Mouse (Mus musculus) liver, embryonic 18 days (tissue): ENCODE measurements around the gene Mast2. TPM values are rescaled to one million over a fixed set of nuclear protein-coding genes. Genes with fewer than 3 reads are reported as not detected.

Source experiments
- polyA plus RNA-seq: library from polyadenylated mRNA; depleted of rRNA; stranded (reverse); fragments of >200 nt; gene quantifications from 2 replicates; pipeline ENCODE4 v1.2.3, GENCODE M21; 2012; rRNA removed

Mast2 gene
- 6.7 and 8.6 TPM in 2 replicates for polyA plus RNA-seq

GRCm38 (mm10) chr4:116464126-116464981 lies at the start of gene Mast2:
Gene Mast2, minus strand, starts transcription at chr4:116464183.

GRCm38 (mm10) chr4:116507425-116508218 lies 43.6 kb upstream of the Mast2 start, which contains the start of gene Ipp:
Gene Ipp, plus strand, starts transcription at chr4:116507549.

Other genes with a start within 250 kb of the Mast2 start
- 0.73 TPM in 2 replicates for gene Pik3r3, start 242.6 kb downstream of the Mast2 start, polyA plus RNA-seq
- 4.6 and 4.7 TPM in 2 replicates for gene Ipp, start 43.4 kb upstream of the Mast2 start, polyA plus RNA-seq
- 6.6 and 7.1 TPM in 2 replicates for gene Tmem69, start 91.8 kb upstream of the Mast2 start, polyA plus RNA-seq
- 26.6 TPM in 2 replicates for gene Gpbp1l1, start 93.5 kb upstream of the Mast2 start, polyA plus RNA-seq
- gene Ccdc17, start 132.5 kb upstream of the Mast2 start, polyA plus RNA-seq: 3.4 and 3.9 TPM in 2 replicates
- gene Nasp, start 163.8 kb upstream of the Mast2 start, polyA plus RNA-seq: 20.1 TPM in 2 replicates
- 277 and 296 TPM in 2 replicates for gene Akr1a1, start 187.5 kb upstream of the Mast2 start, polyA plus RNA-seq
- 463 and 613 TPM in 2 replicates for gene Prdx1, start 221.4 kb upstream of the Mast2 start, polyA plus RNA-seq
- gene Mmachc, start 244.2 kb upstream of the Mast2 start, polyA plus RNA-seq: 7.0 and 7.4 TPM in 2 replicates
- gene Ccdc163, start 244.3 kb upstream of the Mast2 start, polyA plus RNA-seq: 17.1 and 20.6 TPM in 2 replicates